Mouse (Mus musculus) T-helper 17 cell (primary cell): Measurements from ENCODE around the gene Smg6.

Source experiments
- in situ Hi-C, 2 experiments: fragments of 300-600 bp; cut with MboI, MseI; formaldehyde crosslinking; loops; 1 replicate in 1 of 2; 2 replicates in 1 of 2; pipeline ENCODE4 v1.15.1; 2025; ENCODE audit warnings: high pct_unique_total_duplicates in 2 of 2

Gene Smg6

GRCm38 (mm10) chr11:75046638-75047037 lies 121.0 kb downstream of the Smg6 start:
- in situ Hi-C loops: no loop called here

- in situ Hi-C loops: no loop called here
These were observed 121.4 kb downstream of the Smg6 start for GRCm38 (mm10) chr11:75047066-75047465.

- in situ Hi-C loops: no loop called here
These were observed 122.2 kb downstream of the Smg6 start for GRCm38 (mm10) chr11:75047736-75048407.

- in situ Hi-C loops: no loop called here
These were observed 123.5 kb downstream of the Smg6 start for GRCm38 (mm10) chr11:75049146-75049545.

GRCm38 (mm10) chr11:75049807-75050206 lies 124.2 kb downstream of the Smg6 start:
- in situ Hi-C loops: no loop called here

- in situ Hi-C loops: no loop called here
These were observed 125.6 kb downstream of the Smg6 start for GRCm38 (mm10) chr11:75051239-75051638.

GRCm38 (mm10) chr11:75051712-75052550 lies 126.3 kb downstream of the Smg6 start:
- in situ Hi-C loops: no loop called here

GRCm38 (mm10) chr11:75053020-75053419 lies 127.4 kb downstream of the Smg6 start:
- in situ Hi-C loops: no loop called here

GRCm38 (mm10) chr11:75053722-75054121 lies 128.1 kb downstream of the Smg6 start:
- in situ Hi-C loops: no loop called here

- in situ Hi-C loops: no loop called here
These were observed 128.7 kb downstream of the Smg6 start for GRCm38 (mm10) chr11:75054184-75054877.

- in situ Hi-C loops: no loop called here
These were observed 129.2 kb downstream of the Smg6 start for GRCm38 (mm10) chr11:75054878-75055214.

GRCm38 (mm10) chr11:75062650-75063049 lies 137.0 kb downstream of the Smg6 start:
- in situ Hi-C loops: no loop called here

- in situ Hi-C loops: no loop called here
These were observed 138.6 kb downstream of the Smg6 start for GRCm38 (mm10) chr11:75064266-75064665.

- in situ Hi-C loops: loop anchor here in 1 of 2 experiments (10.0 kb wide), 1 partner anchor 193 kb away; no protein-coding TSS in a partner anchor
These were observed 145.7 kb downstream of the Smg6 start for GRCm38 (mm10) chr11:75071352-75071751.

- in situ Hi-C loops: loop anchor here in 1 of 2 experiments (10.0 kb wide), 1 partner anchor 192 kb away; no protein-coding TSS in a partner anchor
These were observed 147.5 kb downstream of the Smg6 start for GRCm38 (mm10) chr11:75072932-75073625.

- in situ Hi-C loops: loop anchor here in 1 of 2 experiments (10.0 kb wide), 1 partner anchor 191 kb away; no protein-coding TSS in a partner anchor
These were observed 148.1 kb downstream of the Smg6 start for GRCm38 (mm10) chr11:75073696-75074095.

GRCm38 (mm10) chr11:75074543-75074942 lies 148.9 kb downstream of the Smg6 start:
- in situ Hi-C loops: loop anchor here in 1 of 2 experiments (10.0 kb wide), 1 partner anchor 190 kb away; no protein-coding TSS in a partner anchor

- in situ Hi-C loops: loop anchor here in 1 of 2 experiments (10.0 kb wide), 1 partner anchor 186 kb away; no protein-coding TSS in a partner anchor
These were observed 153.0 kb downstream of the Smg6 start for GRCm38 (mm10) chr11:75078616-75079015.

- in situ Hi-C loops: no loop called here
These were observed 157.4 kb downstream of the Smg6 start for GRCm38 (mm10) chr11:75083031-75083430.

GRCm38 (mm10) chr11:75092159-75092558 lies 166.5 kb downstream of the Smg6 start:
- in situ Hi-C loops: no loop called here

GRCm38 (mm10) chr11:75092656-75093055 lies 167.0 kb downstream of the Smg6 start:
- in situ Hi-C loops: no loop called here
